Mouse (Mus musculus) frontal cortex, postnatal 36 days (tissue): ENCODE measurements around the gene Bdp1.
A peak's percentile ranks its signal among the peaks of the same experiment; 100 is the strongest.
"Not testable (repeated sequence)": the region's sequence is repeated elsewhere in the genome, so short reads cannot be mapped to it uniquely, and the experiment has no call there.

ENCODE experiments used
- DNase-seq, 2 experiments: peaks; one replicate each; pipeline ENCODE4 v3.0.0; 2022; ENCODE audit warnings: low spot score in 2 of 2

The Bdp1 gene

GRCm38 (mm10) chr13:100103748-100104254 lies at the start of gene Bdp1:
Bdp1 (minus strand) TSS chr13:100104070.
- peak; percentile 94 to 98 for DNase-seq

GRCm38 (mm10) chr13:100152659-100153058 lies 48.8 kb upstream of the Bdp1 start:
- no peak for DNase-seq

DNA sequence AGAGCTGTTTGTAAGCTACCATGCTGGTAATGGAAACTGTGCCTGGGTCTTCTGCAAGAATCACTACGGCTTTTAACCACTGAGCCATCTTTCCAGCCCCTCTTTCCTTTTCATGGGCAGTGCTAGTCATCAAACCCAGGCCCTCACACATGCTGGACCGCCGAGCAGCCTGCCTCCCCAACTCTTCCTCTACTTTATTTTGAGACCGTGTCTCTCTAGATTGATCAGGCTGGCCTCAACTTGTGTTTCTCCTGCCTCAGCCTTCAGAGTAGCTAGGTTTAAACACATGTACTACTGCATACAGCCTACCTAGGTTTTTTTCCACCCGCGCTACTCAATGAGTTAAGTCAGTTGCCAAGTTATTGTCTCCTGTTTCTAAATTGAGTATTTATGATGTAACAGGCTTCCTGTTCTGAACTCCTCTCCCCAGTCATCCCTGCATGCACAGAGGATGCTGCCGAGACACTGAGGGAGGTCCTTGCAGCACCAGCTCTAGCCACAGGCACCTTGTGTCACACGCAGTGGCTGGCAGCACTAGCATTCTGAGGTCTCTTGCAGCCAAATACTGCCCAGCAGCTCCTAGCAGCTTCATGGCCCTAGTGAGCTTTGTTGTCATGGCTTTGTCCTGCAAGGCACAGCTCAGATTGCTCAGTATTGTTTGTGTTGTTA lies 37.9 kb upstream of the Bdp1 start:
- no peak for DNase-seq

DNA sequence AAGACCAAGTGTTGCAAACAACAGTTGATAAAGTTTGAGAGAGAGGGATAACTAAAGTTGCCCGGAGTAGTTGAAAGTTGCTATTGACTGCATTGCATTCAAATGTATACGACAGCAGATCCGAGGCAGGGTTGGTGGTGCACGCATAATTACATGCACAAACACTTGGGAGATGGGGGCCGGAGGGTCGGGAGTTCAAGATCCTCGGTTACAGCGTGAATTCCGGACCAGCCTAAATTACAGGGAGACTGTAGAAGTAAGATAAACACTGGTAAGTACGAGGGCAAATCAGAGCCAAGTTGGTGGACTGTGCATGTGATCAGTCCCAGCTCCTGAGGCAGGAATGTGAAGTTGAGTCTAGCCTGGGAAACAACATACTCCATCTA lies 21.4 kb upstream of the Bdp1 start:
- DNase-seq: no peak

DNA sequence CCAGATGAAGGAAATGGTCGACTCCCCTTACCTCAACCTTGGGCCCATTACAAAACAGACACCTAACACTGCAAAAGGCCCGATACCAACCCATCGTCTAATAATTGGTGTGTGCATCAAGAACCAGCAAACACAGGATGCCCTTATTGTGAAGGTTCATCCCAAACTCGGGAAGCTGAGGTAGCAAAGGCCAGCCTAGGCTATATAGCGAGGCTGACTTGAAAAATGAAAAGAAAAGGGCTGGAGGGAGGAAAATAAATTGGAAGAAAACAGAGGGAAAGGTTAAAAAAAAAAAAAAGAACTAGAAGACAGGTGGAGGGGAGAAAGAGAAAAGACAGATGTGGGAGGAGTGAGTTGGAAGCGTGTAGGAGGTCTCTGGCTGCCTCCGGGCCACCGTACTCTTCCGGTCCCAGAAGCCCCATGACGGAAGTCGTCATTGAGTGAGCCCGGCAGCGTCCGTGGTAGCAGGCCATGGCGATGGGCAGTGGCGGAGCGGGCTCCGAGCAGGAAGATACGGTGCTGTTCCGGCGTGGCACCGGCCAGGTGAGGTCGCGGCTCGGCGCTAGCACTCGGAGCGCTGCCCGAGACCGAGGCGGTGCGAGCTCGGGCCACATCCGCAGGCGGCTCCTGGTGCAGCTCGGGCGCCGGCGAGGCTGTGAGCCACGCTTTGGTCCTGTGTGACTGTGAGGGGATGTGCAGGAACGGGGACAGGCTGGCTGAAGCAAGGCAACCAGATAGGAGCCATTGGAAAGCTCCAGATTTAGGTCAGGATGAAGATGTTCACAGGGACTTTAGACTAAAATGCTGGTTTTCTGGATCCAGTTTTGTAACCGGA lies 20.8 kb upstream of the Bdp1 start, which contains the start of gene Smn1:
TSS of gene Smn1 (plus strand) at position 430 of the 835 bp plus-strand sequence.
- peak; percentile 97 to 98 for DNase-seq

- DNase-seq: no peak
Measured at GRCm38 (mm10) chr13:100123970-100124369, 20.1 kb upstream of the Bdp1 start.

- no peak for DNase-seq
Measured at GRCm38 (mm10) chr13:100112218-100112972, 8.5 kb upstream of the Bdp1 start.

GRCm38 (mm10) chr13:100107652-100108472 lies 4.0 kb upstream of the Bdp1 start, which contains the start of gene Serf1:
Serf1 (plus strand) TSS chr13:100108012.
- DNase-seq: peak; percentile 81

DNA sequence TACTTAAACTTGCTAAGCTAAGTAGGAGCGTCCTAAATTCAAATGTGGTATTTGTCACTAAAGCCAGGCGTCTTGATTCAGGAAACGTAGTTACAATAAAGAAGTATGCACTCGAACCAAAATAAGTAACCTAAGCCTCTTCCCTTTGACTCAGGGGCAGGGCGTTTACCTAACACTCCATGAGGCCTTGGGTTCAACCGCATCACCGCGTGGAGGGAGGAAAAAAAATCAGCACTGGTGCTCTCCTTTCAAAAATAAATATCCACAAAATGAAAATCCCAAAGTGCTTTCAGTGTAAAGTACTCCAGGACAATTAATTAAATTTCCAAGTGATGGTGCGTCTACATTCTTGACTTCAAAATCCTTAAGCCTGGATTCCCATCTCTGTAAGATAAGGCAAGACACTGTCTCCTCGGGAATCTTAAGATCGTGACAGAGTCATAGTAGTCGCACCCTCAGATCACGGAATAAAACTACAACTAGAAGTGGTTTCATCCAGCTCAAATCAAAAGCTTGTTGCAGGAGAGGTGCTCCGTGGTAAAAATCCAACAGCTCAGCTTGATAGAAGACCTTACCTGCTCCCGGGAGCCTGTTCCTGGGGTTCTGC lies 715 bp downstream of the Bdp1 start:
- no peak for DNase-seq

DNA sequence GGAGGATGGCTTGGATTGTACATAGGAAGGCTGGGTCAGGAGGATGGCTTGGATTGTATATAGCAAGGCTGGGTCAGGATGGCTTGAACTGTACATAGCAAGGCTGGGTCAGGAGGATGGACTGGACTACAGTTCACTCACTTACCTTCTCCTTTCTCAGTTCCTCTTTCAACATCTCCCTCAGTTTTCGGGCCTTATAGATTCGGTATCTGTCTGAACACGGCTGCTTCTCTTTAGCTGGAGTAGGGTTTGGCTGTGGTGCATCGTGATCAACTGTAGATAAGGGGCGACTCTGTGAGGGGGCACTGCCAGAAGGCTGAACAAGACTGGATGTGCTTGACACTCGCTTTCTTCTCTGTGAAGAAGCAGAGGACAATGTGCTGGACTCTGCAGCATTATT lies 5.1 kb downstream of the Bdp1 start:
- DNase-seq: no peak

DNA sequence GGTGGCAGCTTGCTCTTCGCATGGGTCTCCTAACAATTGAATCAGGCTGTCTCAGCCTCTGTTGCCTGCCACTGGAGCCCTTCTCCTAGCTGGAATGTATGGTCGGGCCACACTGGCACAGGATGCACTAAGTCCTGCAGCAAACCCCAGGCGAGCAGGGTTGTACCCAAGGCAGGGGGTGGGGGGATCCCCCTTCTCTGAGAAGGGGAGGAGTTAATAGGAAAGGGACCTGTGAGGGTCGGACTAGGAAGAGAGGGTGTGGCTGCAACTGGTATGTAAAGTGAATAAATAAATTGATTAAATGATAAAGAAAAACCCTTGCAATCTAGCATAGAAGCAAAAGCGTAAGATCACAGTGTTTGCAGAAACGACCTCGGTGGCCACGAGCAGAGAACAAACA lies 32.4 kb downstream of the Bdp1 start:
- DNase-seq: no peak

DNA sequence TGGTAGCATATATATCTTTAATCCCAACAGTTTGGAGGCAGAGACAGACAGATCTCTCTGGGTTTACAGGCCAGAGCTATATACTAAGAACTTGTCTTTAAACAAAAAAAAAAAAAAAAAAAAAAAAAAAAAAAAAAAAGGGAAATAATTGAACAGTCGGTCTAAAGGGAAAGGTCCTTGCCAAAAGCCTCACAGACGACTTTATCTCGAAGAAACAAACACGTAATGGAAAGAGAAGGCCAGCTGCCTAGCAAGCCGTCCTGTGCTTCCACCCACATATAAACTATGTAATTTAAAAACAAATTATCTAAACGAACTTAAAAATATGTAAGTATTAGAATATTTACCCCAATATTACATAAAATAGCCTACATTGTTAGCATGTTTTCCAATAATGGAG lies 36.0 kb downstream of the Bdp1 start:
- no peak for DNase-seq

DNA sequence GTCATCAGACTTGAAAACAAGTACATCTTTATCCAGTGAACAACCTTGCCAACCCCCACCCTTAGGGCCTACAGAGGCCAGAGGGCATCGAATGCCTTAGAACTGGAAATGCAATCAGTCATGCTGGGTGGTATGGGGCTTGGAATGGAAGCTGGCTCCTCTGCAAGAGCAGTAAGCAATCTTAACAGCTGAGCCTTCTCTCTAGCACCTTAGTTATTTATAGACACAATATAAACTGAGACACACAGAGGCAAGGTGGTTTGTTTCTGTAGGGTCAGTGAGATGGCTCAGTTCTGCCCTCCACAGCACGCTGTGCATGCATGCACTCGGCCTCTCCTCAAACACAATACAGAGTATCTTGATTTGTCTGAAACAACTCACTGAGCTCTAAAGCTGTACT lies 39.9 kb downstream of the Bdp1 start:
- no peak for DNase-seq

DNA sequence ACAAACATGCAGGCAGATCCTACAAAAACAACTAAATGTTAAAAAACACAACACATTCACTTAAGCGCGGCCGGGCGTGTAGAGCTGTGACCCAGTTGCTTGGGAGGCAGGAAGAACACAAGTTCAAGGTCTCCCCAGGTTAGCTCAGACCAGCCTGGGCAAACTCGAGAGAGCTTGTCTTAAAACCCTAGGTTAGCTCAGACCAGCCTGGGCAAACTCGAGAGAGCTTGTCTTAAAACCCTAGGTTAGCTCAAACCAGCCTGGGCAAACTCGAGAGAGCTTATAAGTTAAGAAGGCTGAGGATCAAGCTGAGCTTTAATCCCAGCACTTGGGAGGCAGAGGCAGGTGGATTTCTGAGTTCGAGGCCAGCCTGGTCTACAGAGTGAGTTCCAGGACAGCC lies 46.1 kb downstream of the Bdp1 start:
- not testable (repeated sequence) for DNase-seq

DNA sequence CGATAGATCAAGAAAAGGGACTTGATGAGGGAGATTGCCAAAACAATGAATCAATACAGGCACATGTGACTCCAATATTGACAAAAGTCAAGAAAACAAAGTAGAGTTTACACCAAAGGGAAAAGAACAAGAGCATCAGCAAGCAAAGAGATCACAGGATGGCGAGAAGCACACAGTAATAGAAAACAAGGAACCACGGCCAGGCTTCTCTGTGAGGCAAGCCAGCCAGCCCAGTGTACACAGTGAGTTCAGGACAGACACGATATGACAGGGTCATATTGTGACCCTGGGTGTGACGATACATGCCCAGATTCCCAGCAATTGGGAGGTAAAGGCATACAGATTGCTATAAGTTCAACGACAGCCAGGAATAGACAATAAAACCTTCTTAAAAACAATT lies 77.9 kb downstream of the Bdp1 start:
- no peak for DNase-seq

DNA sequence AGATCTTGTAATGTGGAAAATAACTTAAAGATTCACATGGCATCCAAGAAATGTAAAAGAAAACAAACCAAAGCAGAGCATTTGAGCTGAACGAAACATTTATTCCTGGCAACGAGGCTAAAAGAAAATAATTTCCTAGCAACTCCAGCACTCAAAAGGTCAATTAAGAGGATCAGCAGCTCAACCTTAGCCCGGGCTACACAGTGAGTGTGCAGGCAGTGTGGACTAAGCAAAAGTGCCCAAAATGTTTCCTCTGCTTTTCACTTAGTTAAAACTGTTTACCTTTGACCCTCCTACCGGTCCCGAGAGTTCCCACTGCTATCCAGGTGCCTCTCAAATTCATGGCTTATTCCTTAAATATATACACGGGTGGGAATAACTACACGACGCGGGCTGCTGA lies 87.0 kb downstream of the Bdp1 start:
- no peak for DNase-seq

GRCm38 (mm10) chr13:100015937-100016336 lies 87.9 kb downstream of the Bdp1 start:
- no peak for DNase-seq

DNA sequence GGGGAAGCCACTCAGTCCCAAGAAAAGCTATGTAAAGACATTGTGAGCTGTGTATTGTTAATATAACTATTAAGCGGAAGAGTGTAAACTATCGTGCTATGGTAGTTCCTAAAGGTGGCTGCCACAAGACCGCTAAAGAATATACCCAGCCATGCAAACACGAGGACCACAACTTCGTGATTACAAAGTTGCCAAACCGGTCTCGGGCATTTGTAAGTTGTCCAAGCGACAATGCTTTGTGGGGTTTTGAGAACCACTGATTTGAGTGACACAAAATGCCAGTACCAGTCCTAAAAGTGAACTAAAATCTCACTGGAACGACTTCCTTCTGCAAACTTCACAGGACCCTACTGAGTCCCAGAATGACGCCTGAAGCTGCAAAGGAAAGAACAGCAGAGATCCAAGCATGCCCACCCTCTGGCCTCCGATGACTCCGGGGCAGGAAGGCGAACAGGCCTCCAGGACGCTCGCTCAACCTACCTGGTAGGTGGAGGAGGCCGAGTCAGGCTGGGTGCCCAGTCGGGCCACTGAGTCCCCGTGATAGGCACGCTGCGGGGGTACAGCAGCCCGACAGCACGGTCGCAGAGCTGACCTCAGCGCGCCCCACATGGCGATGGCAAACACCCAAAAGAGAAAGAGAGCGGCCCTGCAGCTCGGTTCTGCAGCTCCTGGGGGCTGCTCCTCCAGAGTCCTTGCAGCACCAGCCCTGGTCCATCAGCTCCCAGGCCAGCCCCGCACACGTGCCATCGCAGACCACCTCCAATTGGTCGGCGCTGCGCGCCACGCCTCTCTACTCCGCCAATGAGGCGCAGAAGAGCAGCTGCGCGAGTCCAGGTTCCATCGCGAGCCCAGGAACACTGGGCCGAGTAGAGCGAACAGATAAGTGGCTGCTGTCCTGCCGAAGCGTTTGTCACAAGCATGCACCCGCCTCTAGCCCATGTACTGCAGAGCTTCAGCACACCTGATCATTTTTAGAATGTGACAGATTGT lies 88.7 kb downstream of the Bdp1 start, which contains the start of gene Mccc2:
TSS of gene Mccc2 (minus strand) at position 734 of the 990 bp plus-strand sequence.
- DNase-seq: peak; percentile 68 to 82

- DNase-seq: no peak
Measured at GRCm38 (mm10) chr13:100005911-100006496, 97.9 kb downstream of the Bdp1 start.
